Mouse (Mus musculus): ENCODE results near the gene Sipa1l1. TPM values are rescaled to one million over a fixed set of nuclear protein-coding genes. Genes with fewer than 3 reads are reported as not detected.

The Sipa1l1 gene
- polyA plus RNA-seq, 1 experiment from 2014 or later: 25.6 TPM

DNA sequence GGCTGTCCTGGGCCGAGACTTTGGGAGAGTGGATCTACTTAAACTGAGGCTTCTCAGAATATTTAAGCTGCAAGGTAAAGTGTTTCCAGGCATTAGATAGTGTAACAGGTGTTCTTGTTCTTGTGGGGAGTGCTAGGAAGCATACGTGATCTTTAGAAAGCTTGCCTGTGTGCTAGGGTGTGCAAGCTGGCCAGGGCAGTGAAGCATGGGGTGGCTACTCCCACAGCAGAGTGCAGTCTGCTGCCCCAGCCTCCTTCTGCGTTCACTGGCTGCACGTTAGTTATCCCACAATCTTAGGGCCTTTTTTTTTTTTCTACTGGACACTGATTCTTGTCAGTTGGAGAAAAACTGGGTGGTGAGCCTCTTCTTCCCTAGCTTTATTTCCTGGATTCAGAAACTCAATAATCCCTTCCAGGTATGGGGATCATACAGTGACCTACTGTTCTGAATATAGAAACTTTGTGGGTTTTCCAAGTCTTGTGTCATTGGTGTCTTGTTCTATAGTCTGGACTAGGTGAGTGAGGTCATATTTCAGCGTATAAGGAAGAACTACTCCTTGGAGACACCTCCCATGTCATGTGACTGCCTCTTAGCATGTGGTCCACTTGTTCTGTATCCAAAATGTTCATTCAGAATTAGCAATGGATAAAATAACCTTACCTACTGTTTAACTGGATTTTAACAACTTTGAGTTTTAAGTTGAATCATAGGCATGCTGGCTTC lies 51.4 kb downstream of the Sipa1l1 start:
- H3K27ac ChIP-seq (replicated peaks): no peak overlapping the region
- no peaks in the 10 kb centered on the region for H3K27me3 ChIP-seq
- 92% methylated on average over 5 of the region's 5 CpGs for WGBS
- H3K4me2 ChIP-seq (replicated peaks): no peak overlapping the region
- ATAC-seq (replicated peaks): no peak
- no peaks in the 10 kb centered on the region for H3K9me3 ChIP-seq
- H3K9ac ChIP-seq (replicated peaks): no peak overlapping the region
- no peak overlapping the region for H3K4me3 ChIP-seq
- H3K36me3 ChIP-seq: no peaks in the 10 kb centered on the region
- no peaks in the 10 kb centered on the region for H3K4me1 ChIP-seq

DNA sequence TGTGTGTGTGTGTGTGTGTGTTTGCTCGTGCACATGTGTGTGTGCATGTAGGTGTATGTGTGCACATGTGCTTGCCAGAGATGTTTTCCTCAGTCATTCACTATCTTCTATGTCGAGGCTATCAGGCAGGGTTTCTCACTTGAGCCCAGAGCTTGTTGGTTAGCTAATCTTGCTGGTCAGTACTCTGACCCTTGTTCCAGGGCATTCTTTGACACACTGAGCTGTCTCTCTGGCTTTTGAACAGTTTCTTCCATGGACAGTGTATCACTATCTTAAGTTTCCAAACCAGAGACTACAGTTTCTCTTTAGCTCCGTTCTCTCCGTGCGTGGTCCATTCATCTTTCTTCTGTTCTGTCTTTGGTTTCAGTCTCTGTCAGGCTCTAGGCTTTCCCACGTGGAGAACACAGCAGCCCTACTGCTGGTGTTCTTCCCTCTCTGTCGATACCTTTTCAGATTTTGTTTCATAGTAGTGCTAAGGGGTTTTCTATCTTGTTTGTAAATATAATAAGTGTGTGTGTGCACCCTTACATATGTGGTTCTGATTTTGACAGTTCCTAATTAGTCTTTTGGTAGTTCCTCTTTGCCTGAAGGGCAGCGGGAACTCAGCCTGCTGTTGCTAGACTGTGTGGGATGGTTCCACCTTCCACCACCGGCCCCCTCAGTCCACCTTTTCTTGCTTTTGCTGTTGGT lies 54.2 kb downstream of the Sipa1l1 start:
- Histone ChIP-seq H3K9ac (replicated peaks) (no peak overlapping the region), H3K4me1 (0 out of 2 replicates have a peak, but pooled peaks cover 3% of the 10 kb centered on the region), H3K27me3 (no peaks in the 10 kb centered on the region), H3K9me3 (no peaks in the 10 kb centered on the region), H3K4me2 (replicated peaks) (no peak overlapping the region), H3K4me3 (no peak overlapping the region), H3K27ac (replicated peaks) (no peak overlapping the region), H3K36me3 (no peaks in the 10 kb centered on the region)
- 80% methylated on average over 9 of the region's 9 CpGs for WGBS
- ATAC-seq (replicated peaks): no peak

DNA sequence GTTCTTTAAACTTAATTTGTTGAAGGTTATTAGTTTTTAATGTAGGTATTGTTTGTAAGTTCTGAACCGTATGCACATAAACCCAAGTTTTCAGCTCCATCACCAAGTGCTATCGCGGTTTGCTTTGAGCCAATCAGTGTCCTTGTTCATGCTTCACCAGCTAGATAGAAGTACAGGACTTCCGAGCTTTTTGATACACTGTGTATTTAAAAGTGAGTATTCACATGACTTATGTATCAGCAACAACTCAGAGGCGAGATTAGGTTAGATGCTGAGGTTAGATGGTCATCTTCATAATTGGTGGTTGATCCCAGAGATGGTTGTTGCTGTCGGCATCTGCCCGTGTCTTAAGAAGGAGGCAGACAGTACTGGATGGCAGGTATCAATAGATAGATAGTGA lies 55.7 kb downstream of the Sipa1l1 start:
- Histone ChIP-seq H3K4me1 (0 out of 2 replicates have a peak, but pooled peaks cover 3% of the 10 kb centered on the region), H3K27me3 (no peaks in the 10 kb centered on the region), H3K9me3 (no peaks in the 10 kb centered on the region), H3K4me3 (no peak overlapping the region), H3K27ac (replicated peaks) (no peak overlapping the region), H3K9ac (replicated peaks) (no peak overlapping the region), H3K36me3 (no peaks in the 10 kb centered on the region), H3K4me2 (replicated peaks) (no peak overlapping the region)
- ATAC-seq (replicated peaks): no peak
- WGBS: 95% methylated on average over 7 of the region's 7 CpGs

DNA sequence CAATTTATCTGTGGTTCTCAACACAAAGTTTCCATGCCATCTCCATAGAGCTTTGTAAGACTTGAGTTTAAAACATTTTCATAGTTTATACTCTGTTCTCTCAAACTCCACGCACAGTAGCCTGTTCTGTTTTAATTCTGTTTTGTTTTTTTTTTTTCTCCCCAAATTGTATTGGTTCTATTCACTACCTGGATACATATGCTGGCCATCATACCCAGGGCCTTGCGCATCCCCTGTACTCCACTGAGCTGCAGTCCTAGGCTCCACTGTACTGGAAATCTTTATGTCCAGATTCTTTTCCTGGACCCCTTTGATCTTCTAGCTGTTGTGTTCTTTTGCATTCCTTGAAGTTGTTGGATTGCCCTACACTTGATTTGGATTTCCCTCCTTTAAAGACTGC lies 56.2 kb downstream of the Sipa1l1 start:
- WGBS: 98% methylated on average over 2 of the region's 2 CpGs
- no peak overlapping the region for H3K4me2 ChIP-seq (replicated peaks)
- no peak overlapping the region for H3K9ac ChIP-seq (replicated peaks)
- no peaks in the 10 kb centered on the region for H3K9me3 ChIP-seq
- H3K27me3 ChIP-seq: no peaks in the 10 kb centered on the region
- H3K4me1 ChIP-seq: 0 out of 2 replicates have a peak, but pooled peaks cover 3% of the 10 kb centered on the region
- ATAC-seq (replicated peaks): no peak
- H3K36me3 ChIP-seq: no peaks in the 10 kb centered on the region
- H3K4me3 ChIP-seq: no peak overlapping the region
- no peak overlapping the region for H3K27ac ChIP-seq (replicated peaks)

DNA sequence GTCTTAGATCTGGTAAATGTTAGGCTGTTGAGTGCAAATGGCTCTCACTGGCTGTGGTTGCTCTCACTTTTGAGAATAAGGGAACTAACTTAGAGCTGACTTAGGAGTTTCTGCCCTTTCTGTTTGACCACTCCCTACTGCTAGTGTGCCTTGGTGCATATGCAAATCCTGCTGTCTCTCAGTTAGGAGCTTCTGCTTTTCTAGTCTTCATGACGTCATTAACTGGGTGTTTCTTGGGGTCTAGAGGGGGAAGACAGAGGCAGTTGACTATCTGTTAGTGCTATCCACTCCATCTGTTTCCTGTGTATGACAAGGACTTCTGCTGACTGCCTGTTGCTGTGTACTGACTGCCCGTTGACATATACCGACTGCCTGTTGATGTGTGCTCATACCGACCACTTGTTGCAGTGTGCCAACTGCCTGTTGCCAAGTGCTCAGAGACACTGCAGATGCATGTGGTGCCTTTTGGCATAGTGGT lies 56.7 kb downstream of the Sipa1l1 start:
- no peak overlapping the region for H3K9ac ChIP-seq (replicated peaks)
- no peak overlapping the region for H3K4me3 ChIP-seq
- ATAC-seq (replicated peaks): no peak
- H3K27ac ChIP-seq (replicated peaks): no peak overlapping the region
- WGBS: 46% methylated on average over 4 of the region's 4 CpGs
- H3K4me2 ChIP-seq (replicated peaks): no peak overlapping the region
- no peaks in the 10 kb centered on the region for H3K27me3 ChIP-seq
- no peaks in the 10 kb centered on the region for H3K36me3 ChIP-seq
- 0 out of 2 replicates have a peak, but pooled peaks cover 3% of the 10 kb centered on the region for H3K4me1 ChIP-seq
- no peaks in the 10 kb centered on the region for H3K9me3 ChIP-seq

DNA sequence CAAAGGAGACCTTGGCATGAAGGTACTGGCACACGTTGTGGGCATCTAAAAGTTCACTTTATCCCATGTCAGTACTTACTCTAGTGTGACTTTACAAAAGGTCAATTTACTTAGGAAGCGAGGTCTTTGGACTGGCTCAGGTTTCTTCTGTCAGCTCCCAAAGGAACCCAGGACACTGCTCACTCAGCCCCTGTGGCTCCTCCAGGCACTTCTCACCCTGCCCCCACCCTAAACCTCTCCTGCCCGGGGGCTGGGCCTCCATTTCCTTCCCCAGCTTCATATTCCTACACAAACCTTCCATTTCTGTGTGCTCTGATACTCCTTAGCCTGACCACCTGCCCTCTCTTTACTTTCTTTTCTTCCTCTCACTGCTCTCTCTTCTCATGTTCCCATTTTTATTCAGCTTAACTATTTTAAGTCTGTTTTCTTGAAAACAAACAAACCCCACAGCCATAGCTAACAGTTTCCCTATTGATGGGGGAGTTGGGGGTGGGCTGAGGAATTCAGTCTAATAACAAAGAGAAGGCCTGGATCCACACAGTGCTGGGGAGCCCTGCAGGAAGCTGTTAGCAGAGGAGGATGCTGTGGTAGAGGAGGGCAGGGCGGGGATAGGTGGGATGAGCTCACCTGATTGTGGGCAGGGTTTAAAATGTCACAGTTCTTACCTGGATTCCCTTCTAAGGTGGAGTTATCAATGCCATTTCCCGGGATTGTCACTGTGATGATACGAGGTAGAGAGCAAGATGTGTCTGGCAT lies 57.4 kb downstream of the Sipa1l1 start:
- no peak for ATAC-seq (replicated peaks)
- peaks cover 9% of the 10 kb centered on the region for H3K4me1 ChIP-seq
- no peak overlapping the region for H3K9ac ChIP-seq (replicated peaks)
- H3K36me3 ChIP-seq: no peaks in the 10 kb centered on the region
- no peak overlapping the region for H3K4me3 ChIP-seq
- WGBS: 50% methylated on average over 6 of the region's 6 CpGs
- no peaks in the 10 kb centered on the region for H3K27me3 ChIP-seq
- H3K27ac ChIP-seq (replicated peaks): no peak overlapping the region
- H3K9me3 ChIP-seq: no peaks in the 10 kb centered on the region
- H3K4me2 ChIP-seq (replicated peaks): no peak overlapping the region

DNA sequence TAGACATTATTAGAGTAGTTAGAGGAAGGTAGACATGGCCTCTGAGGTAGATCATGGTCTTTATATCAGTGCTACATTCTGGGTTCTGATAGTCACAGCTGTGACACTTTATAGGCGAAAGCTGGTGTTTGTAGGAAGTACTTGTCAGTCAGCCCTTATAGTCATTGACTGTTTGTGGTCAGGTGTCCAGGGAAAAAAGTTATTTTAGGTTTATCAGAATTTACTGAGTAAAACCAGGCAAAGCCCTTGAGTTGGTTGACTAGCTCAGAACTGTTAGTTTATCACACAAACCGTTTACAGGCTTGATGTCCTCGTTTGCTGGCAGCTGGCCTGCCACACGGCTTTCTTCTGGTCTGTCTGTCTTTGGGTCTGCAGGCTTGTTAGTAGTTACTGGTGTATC lies 61.0 kb downstream of the Sipa1l1 start:
- Histone ChIP-seq H3K27ac (replicated peaks) (no peak overlapping the region), H3K36me3 (0 out of 2 replicates have a peak, but pooled peaks cover 3% of the 10 kb centered on the region), H3K4me2 (replicated peaks) (no peak overlapping the region), H3K4me3 (no peak overlapping the region), H3K27me3 (no peaks in the 10 kb centered on the region), H3K9ac (replicated peaks) (no peak overlapping the region), H3K9me3 (no peaks in the 10 kb centered on the region), H3K4me1 (peaks cover 18% of the 10 kb centered on the region)
- no peak for ATAC-seq (replicated peaks)
- WGBS: 58% methylated on average over 4 of the region's 4 CpGs

DNA sequence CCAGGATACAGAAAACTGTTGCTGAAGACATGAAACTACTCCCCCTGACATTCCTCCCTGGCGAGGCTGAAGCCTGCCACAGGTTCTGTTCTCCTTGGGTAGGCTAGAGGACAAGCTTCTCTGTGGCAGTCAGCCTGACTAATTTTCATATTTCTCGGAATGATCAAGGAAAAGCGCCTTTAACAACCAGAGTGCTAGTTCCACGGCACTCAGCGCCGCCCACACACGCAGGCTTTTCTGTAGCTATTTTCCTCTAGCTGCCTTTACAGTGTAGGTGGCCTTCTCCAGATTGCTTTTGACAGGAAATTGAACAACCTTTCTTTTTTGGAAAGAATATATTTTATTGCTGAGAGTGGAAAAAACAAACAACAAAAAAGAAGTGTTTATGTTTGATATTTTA lies 62.1 kb downstream of the Sipa1l1 start:
- Histone ChIP-seq H3K4me3 (no peak overlapping the region), H3K9me3 (no peaks in the 10 kb centered on the region), H3K4me2 (replicated peaks) (no peak overlapping the region), H3K36me3 (0 out of 2 replicates have a peak, but pooled peaks cover 3% of the 10 kb centered on the region), H3K27me3 (no peaks in the 10 kb centered on the region), H3K4me1 (peaks cover 17% of the 10 kb centered on the region), H3K9ac (replicated peaks) (no peak overlapping the region), H3K27ac (replicated peaks) (no peak overlapping the region)
- 73% methylated on average over 7 of the region's 7 CpGs for WGBS
- ATAC-seq (replicated peaks): no peak

DNA sequence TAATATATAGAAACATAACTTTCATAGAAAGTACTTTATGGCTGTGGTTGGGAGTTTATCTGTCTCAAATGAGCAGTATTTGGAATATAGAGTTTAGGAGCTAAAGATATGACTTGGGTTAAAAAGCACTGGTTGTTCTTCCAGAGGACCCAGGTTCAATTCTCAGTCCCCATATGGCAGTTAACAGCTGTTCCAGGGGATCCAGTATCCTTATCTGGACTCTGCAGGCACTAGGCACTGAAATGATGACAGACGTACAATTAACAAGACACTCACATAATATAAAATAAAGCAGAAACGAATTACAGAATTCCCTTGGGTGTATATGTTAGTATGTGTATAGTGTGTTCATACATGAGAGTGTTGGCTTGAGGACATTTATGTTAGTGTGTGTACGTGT lies 64.1 kb downstream of the Sipa1l1 start:
- Histone ChIP-seq H3K4me3 (no peak overlapping the region), H3K9ac (replicated peaks) (no peak overlapping the region), H3K4me2 (replicated peaks) (no peak overlapping the region), H3K9me3 (no peaks in the 10 kb centered on the region), H3K36me3 (0 out of 2 replicates have a peak, but pooled peaks cover 3% of the 10 kb centered on the region), H3K27ac (replicated peaks) (no peak overlapping the region), H3K4me1 (peaks cover 14% of the 10 kb centered on the region), H3K27me3 (no peaks in the 10 kb centered on the region)
- ATAC-seq (replicated peaks): no peak
- WGBS: 91% methylated on average over 3 of the region's 3 CpGs

DNA sequence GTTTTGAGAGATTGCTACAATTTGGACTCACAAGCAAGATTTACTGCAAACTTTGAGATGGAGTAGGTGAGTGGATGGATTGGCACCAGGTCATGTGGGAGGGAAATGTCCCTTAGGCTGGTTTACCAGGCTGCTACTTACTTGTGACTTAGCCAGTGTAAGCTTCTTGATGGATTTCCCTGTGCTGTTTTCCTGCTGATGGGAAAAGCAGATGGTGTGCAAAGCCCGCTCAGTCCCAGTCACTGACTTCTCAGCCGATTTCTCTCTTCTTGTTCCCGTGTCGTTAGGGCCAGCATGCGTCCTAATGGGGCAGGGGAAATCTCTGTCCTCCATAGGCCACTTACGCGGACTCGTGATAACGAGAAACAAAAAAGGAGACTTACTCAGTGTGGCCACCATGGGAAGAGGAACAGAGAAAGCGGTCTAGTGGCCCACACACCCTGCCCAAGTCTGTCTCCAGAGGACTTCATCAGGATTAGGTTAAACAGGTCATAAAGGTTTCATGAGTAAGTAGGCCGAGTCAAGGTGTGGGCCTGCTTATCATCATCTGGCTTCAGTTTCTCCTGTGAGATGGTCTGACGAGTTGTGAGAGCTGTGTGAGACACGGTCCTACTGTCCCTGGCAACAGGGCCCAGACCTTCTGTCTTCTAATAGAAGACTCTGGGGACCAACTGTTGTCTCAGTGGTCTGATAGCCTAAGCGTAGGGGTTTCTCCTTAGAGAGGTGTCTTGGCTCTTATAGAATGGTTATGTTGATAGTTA lies 65.5 kb downstream of the Sipa1l1 start:
- Histone ChIP-seq H3K27ac (replicated peaks) (no peak overlapping the region), H3K4me2 (replicated peaks) (no peak overlapping the region), H3K9me3 (no peaks in the 10 kb centered on the region), H3K4me1 (peaks cover 14% of the 10 kb centered on the region), H3K4me3 (no peak overlapping the region), H3K27me3 (no peaks in the 10 kb centered on the region), H3K9ac (replicated peaks) (no peak overlapping the region), H3K36me3 (0 out of 2 replicates have a peak, but pooled peaks cover 3% of the 10 kb centered on the region)
- 83% methylated on average over 14 of the region's 14 CpGs for WGBS
- no peak for ATAC-seq (replicated peaks)

DNA sequence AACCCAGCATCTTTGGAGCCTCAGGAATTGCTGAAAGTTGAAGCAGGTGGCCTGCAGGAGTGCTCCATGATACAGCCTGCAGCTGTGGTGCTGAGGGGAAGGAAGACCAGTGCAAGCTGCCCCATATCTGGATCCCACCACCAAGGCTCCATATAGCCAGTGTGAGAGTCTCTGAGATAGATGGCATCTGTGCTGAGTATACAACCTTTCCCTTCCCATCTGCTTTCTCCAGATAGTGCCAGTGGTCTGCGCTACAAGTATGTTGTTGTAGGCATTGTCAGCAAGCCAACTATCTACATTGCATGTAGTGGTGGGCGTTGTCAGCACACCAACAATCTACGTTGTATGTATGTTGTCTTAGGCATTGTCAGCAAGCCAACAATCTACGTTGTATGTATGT lies 68.0 kb downstream of the Sipa1l1 start:
- H3K4me2 ChIP-seq (replicated peaks): no peak overlapping the region
- H3K27ac ChIP-seq (replicated peaks): no peak overlapping the region
- no peak overlapping the region for H3K4me3 ChIP-seq
- H3K4me1 ChIP-seq: peaks cover 3% of the 10 kb centered on the region; the same call in 1 of the 2 replicates
- WGBS: 90% methylated on average over 4 of the region's 4 CpGs
- H3K9ac ChIP-seq (replicated peaks): no peak overlapping the region
- H3K27me3 ChIP-seq: no peaks in the 10 kb centered on the region
- ATAC-seq (replicated peaks): no peak
- no peaks in the 10 kb centered on the region for H3K9me3 ChIP-seq
- H3K36me3 ChIP-seq: 0 out of 2 replicates have a peak, but pooled peaks cover 3% of the 10 kb centered on the region

Measured in forebrain, embryonic 15.5 days (tissue).